Mouse (Mus musculus) thymus, adult 2 months (tissue): ENCODE measurements around the gene Cntn5.

ENCODE experiments used
- CTCF ChIP-seq: fragments of 200-500 bp; IDR thresholded peaks from 2 replicates; pipeline ENCODE4 v1.5.1; 2012; ENCODE audit warnings: mild to moderate bottlenecking, control low read depth, low read length, moderate library complexity, borderline replicate concordance; ENCODE audit not compliant: control insufficient read depth, poor library complexity, insufficient read depth; ENCODE audit errors: extremely low read depth
- POLR2A ChIP-seq: fragments of 200-500 bp; IDR thresholded peaks from 2 replicates; pipeline ENCODE4 v1.6.1; 2012; ENCODE audit warnings: mild to moderate bottlenecking, low read length, control low read depth, moderate library complexity; ENCODE audit not compliant: control insufficient read depth, poor library complexity, insufficient read depth; ENCODE audit errors: extremely low read depth

GRCm38 (mm10) chr9:10528692-10529091, 375.9 kb downstream of the Cntn5 start:
- TF ChIP-seq POLR2A (no peak), CTCF (no peak)
